Comparison of ENCODE assay signal across 9 mouse cellular contexts in the genomic region with DNA sequence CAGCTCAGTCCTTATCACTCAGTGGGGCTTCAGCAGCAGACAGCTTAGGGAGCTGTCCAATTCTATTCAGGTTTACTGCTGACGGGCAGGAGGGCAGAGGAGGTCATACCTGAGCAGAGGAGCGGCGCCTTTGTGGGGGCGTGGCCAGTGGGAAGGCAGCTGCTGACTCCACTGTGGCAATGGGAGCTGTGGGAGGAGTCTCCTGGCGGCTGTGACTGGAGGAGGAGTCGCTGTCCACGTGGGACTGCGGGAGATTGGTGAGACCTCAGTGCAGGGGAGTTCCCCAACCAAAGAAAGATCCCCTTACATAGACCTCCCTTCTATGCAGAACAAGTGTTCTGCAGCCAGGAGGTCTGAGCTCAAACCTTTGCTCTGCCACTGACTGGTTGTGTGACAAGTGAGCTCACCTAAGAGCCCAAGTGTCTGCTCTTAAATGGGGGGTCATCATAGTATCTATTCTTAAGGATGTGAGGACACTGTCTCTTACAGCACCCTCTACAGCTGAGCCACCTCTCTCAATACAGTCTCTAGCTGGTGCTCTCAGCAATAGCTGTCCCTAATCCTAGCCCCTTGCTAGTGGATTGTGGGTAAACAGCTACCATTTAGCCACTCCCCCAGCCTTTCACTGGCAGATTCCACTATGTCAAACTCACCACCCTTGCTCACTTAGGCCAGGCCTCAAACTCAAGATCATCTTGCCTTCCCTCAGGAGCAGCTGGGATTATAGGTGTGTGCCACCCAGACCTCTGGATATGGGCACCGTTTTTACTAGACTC. TPM values are rescaled to one million over a fixed set of nuclear protein-coding genes. Genes with fewer than 3 reads are reported as not detected.
DNase-seq lines count a peak whose midpoint lies in the region; ATAC-seq and TF ChIP-seq lines count a peak whose summit lies in the region.
"Had no signal": no experiment of that assay in that cellular context is flagged by ENCODE, and none has a peak within 500 bp of the region (broad histone marks: within the 10 kb centered on the region; RNA-seq: fewer than 3 reads in every experiment).

No protein-coding gene starts in this region.

- TF ChIP-seq CTCF in lung, adult 2 months (IDR thresholded peaks at IDR 0.05; ENCODE audit: insufficient read depth, low read length) = no peak

- H3K4me2 ChIP-seq in forebrain, embryonic 13.5 days = no peak overlapping the region
- H3K4me2 ChIP-seq: neural tube, embryonic 12.5 days had no signal

- H3K9me3 ChIP-seq in forebrain, embryonic 13.5 days (replicated peaks) = no peaks in the 10 kb centered on the region
- H3K9me3 ChIP-seq: neural tube, embryonic 12.5 days had no signal

- H3K9ac ChIP-seq in forebrain, embryonic 13.5 days = no peak overlapping the region
- H3K9ac ChIP-seq: neural tube, embryonic 12.5 days had no signal

- no peak overlapping the region for H3K27ac ChIP-seq in forebrain, embryonic 13.5 days
- H3K27ac ChIP-seq: neural tube, embryonic 12.5 days had no signal

- DNase-seq in adrenal gland, adult 2 months = peak; percentile 33
- DNase-seq in adrenal gland, adult 18-20 months (ENCODE audit: low spot score in 2 of 2) = no peak
- DNase-seq in kidney, adult 18-20 months = peak; percentile 73
- peak; percentile 69 for DNase-seq in lung, adult 2 months
- DNase-seq in thymus, postnatal 4 days = peak; percentile 67
- no peak for DNase-seq in layer of hippocampus, postnatal 10 days (ENCODE audit: low spot score in 2 of 2)

- 27% methylated on average over 9 of the region's 9 CpGs for WGBS in lung, adult 2 months
- 22% methylated on average over 9 of the region's 9 CpGs for WGBS in forebrain, embryonic 13.5 days

- no peaks in the 10 kb centered on the region for H3K4me1 ChIP-seq in lung, adult 2 months (ENCODE audit: control insufficient read depth, insufficient read depth, low read length)
- peaks cover 7% of the 10 kb centered on the region for H3K4me1 ChIP-seq in forebrain, embryonic 13.5 days

- ATAC-seq in activated CD4-positive, CD25-positive, alpha-beta regulatory T cell, adult 4 months = peak; percentile 61
- no peak for ATAC-seq in forebrain, embryonic 13.5 days

- no peak overlapping the region for H3K4me3 ChIP-seq in lung, adult 2 months (replicated peaks; ENCODE audit: extremely low read depth, low read depth, low read length)
- H3K4me3 ChIP-seq in forebrain, embryonic 13.5 days = no peak overlapping the region
- H3K4me3 ChIP-seq: neural tube, embryonic 12.5 days had no signal

- no peak for TF ChIP-seq POLR2A in lung, adult 2 months (IDR thresholded peaks at IDR 0.05; ENCODE audit: borderline replicate concordance, extremely low read depth, low read depth, low read length)

- peaks cover 30% of the 10 kb centered on the region for H3K27me3 ChIP-seq in forebrain, embryonic 13.5 days

- H3K36me3 ChIP-seq in forebrain, embryonic 13.5 days (ENCODE audit: poor library complexity, severe bottlenecking) = peaks cover 22% of the 10 kb centered on the region

RNA-seq across cellular contexts. Expression of a gene that starts 6.9 kb away (rescaled TPM):
- 10 to 100 TPM in 1 of 2 experiments, 1 to 10 TPM in 1; 9.7 to 12.1 TPM for total RNA-seq in adrenal gland, adult 2 months (2021)
- 35.2 and 43.4 TPM in 2 replicates for polyA plus RNA-seq in adrenal gland, adult 2 months (2012; rRNA removed)
- 1 to 10 TPM; 9.1 to 9.8 TPM for total RNA-seq in adrenal gland, adult 18-20 months (2021)
- 10 to 100 TPM; 11.4 to 16.3 TPM for polyA plus RNA-seq in activated CD4-positive, CD25-positive, alpha-beta regulatory T cell, adult 4 months (2017; shearing (Covaris generic))
- polyA plus RNA-seq in lung, adult 2 months (2012; rRNA removed) = 46.0 and 47.7 TPM in 2 replicates
- total RNA-seq in layer of hippocampus, postnatal 10 days (2021) = 10 to 100 TPM; 28.6 to 35.6 TPM
- polyA plus RNA-seq in forebrain, embryonic 13.5 days (2015; fragmentation: Nextera tagmentation; extraction: Ambion mirVana) = 14.1 and 15.9 TPM in 2 replicates

RNA-seq across cellular contexts. Expression of a gene that starts 7.1 kb away (rescaled TPM):
- 1 to 10 TPM; 1.1 to 1.7 TPM for total RNA-seq in adrenal gland, adult 2 months (2021)
- polyA plus RNA-seq in adrenal gland, adult 2 months (2012; rRNA removed) = 3.0 and 3.8 TPM in 2 replicates
- total RNA-seq in adrenal gland, adult 18-20 months (2021) = under 1 TPM; 0.64 to 0.83 TPM
- polyA plus RNA-seq in activated CD4-positive, CD25-positive, alpha-beta regulatory T cell, adult 4 months (2017; shearing (Covaris generic)) = not detected
- 1.5 and 1.9 TPM in 2 replicates for polyA plus RNA-seq in lung, adult 2 months (2012; rRNA removed)
- total RNA-seq in layer of hippocampus, postnatal 10 days (2021) = 1 to 10 TPM; 1.0 to 1.2 TPM
- 0.38 and 0.65 TPM in 2 replicates for polyA plus RNA-seq in forebrain, embryonic 13.5 days (2015; fragmentation: Nextera tagmentation; extraction: Ambion mirVana)

RNA-seq across cellular contexts. Expression of a gene that starts 7.3 kb away (rescaled TPM):
- total RNA-seq in adrenal gland, adult 2 months (2021) = 1 to 10 TPM; 5.2 to 7.4 TPM
- polyA plus RNA-seq in adrenal gland, adult 2 months (2012; rRNA removed) = 14.4 and 18.0 TPM in 2 replicates
- 1 to 10 TPM; 5.3 to 7.0 TPM for total RNA-seq in adrenal gland, adult 18-20 months (2021)
- polyA plus RNA-seq in activated CD4-positive, CD25-positive, alpha-beta regulatory T cell, adult 4 months (2017; shearing (Covaris generic)) = under 1 TPM in 1 of 2 experiments, not detected in 1; 0.78 TPM
- polyA plus RNA-seq in lung, adult 2 months (2012; rRNA removed) = 3.9 and 5.8 TPM in 2 replicates
- total RNA-seq in layer of hippocampus, postnatal 10 days (2021) = 10 to 100 TPM; 40.7 to 46.8 TPM
- polyA plus RNA-seq in forebrain, embryonic 13.5 days (2015; fragmentation: Nextera tagmentation; extraction: Ambion mirVana) = 5.6 and 6.5 TPM in 2 replicates

RNA-seq across cellular contexts. Expression of a gene that starts 17.6 kb away (rescaled TPM):
- 100 to 1,000 TPM; 194 to 223 TPM for total RNA-seq in adrenal gland, adult 2 months (2021)
- 102 and 114 TPM in 2 replicates for polyA plus RNA-seq in adrenal gland, adult 2 months (2012; rRNA removed)
- total RNA-seq in adrenal gland, adult 18-20 months (2021) = 100 to 1,000 TPM; 180 to 223 TPM
- polyA plus RNA-seq in activated CD4-positive, CD25-positive, alpha-beta regulatory T cell, adult 4 months (2017; shearing (Covaris generic)) = 100 to 1,000 TPM; 214 to 229 TPM
- polyA plus RNA-seq in lung, adult 2 months (2012; rRNA removed) = 93.5 and 165 TPM in 2 replicates
- 100 to 1,000 TPM; 176 to 182 TPM for total RNA-seq in layer of hippocampus, postnatal 10 days (2021)
- polyA plus RNA-seq in forebrain, embryonic 13.5 days (2015; fragmentation: Nextera tagmentation; extraction: Ambion mirVana) = 292 and 296 TPM in 2 replicates

RNA-seq across cellular contexts. Expression of a gene that starts 28.3 kb away (rescaled TPM):
- total RNA-seq in adrenal gland, adult 2 months (2021) = 1 to 10 TPM; 1.2 to 1.5 TPM
- polyA plus RNA-seq in adrenal gland, adult 2 months (2012; rRNA removed) = 3.2 and 3.9 TPM in 2 replicates
- total RNA-seq in adrenal gland, adult 18-20 months (2021) = 1 to 10 TPM; 1.4 to 1.9 TPM
- 1 to 10 TPM in 1 of 2 experiments, under 1 TPM in 1; 0.95 to 1.1 TPM for polyA plus RNA-seq in activated CD4-positive, CD25-positive, alpha-beta regulatory T cell, adult 4 months (2017; shearing (Covaris generic))
- 15.0 and 19.7 TPM in 2 replicates for polyA plus RNA-seq in lung, adult 2 months (2012; rRNA removed)
- total RNA-seq in layer of hippocampus, postnatal 10 days (2021) = 1 to 10 TPM; 2.2 to 3.6 TPM
- polyA plus RNA-seq in forebrain, embryonic 13.5 days (2015; fragmentation: Nextera tagmentation; extraction: Ambion mirVana) = 0.48 and 0.57 TPM in 2 replicates

Comparison
In these comparisons a context has a peak if more than half of its experiments do, and no peak if none do; other contexts are left out.
1. DNase-seq: peak in adrenal gland, adult 2 months (single experiment), kidney, adult 18-20 months (single experiment), lung, adult 2 months (single experiment) and thymus, postnatal 4 days (single experiment); none in adrenal gland, adult 18-20 months (0 of 2) and layer of hippocampus, postnatal 10 days (0 of 2).